Mouse (Mus musculus) v-Abl transformed pro-B cells (cell line): ENCODE data around the gene Ntrk3.

ENCODE experiments used
- in situ Hi-C, 2 experiments: fragments of 400-800 bp; cut with MboI; formaldehyde crosslinking; loops; one replicate each; pipeline ENCODE4 v1.15.1; 2025; ENCODE audit not compliant: unreplicated experiment in 2 of 2

Gene Ntrk3

GRCm38 (mm10) chr7:78397215-78397614 lies 340.6 kb downstream of the Ntrk3 start:
- in situ Hi-C loops, result no loop called here

GRCm38 (mm10) chr7:78390019-78390418 lies 347.8 kb downstream of the Ntrk3 start:
- in situ Hi-C loops, result no loop called here

GRCm38 (mm10) chr7:78388101-78388500 lies 349.7 kb downstream of the Ntrk3 start:
- in situ Hi-C loops, result no loop called here

GRCm38 (mm10) chr7:78385971-78386370 lies 351.8 kb downstream of the Ntrk3 start:
- in situ Hi-C loops, result no loop called here

- in situ Hi-C loops, result no loop called here
Measured at GRCm38 (mm10) chr7:78384111-78384510, 353.7 kb downstream of the Ntrk3 start.

- in situ Hi-C loops, result no loop called here
Measured at GRCm38 (mm10) chr7:78382126-78382525, 355.7 kb downstream of the Ntrk3 start.

- in situ Hi-C loops, result no loop called here
Measured at GRCm38 (mm10) chr7:78379784-78380183, 358.0 kb downstream of the Ntrk3 start.

- in situ Hi-C loops, result no loop called here
Measured at GRCm38 (mm10) chr7:78378306-78378705, 359.5 kb downstream of the Ntrk3 start.

GRCm38 (mm10) chr7:78376875-78377274 lies 360.9 kb downstream of the Ntrk3 start:
- in situ Hi-C loops, result no loop called here

GRCm38 (mm10) chr7:78361341-78362309 lies 376.2 kb downstream of the Ntrk3 start:
- in situ Hi-C loops, result no loop called here

GRCm38 (mm10) chr7:78347464-78347863 lies 390.3 kb downstream of the Ntrk3 start:
- in situ Hi-C loops, result loop anchor here in 1 of 2 experiments (25.0 kb wide), 1 partner anchor 415 kb away; no protein-coding TSS in a partner anchor

GRCm38 (mm10) chr7:78333422-78333821 lies 404.4 kb downstream of the Ntrk3 start:
- in situ Hi-C loops, result loop anchor here in 1 of 2 experiments (25.0 kb wide), 1 partner anchor 429 kb away; no protein-coding TSS in a partner anchor

- in situ Hi-C loops, result loop anchor here in 1 of 2 experiments (25.0 kb wide), 1 partner anchor 434 kb away; no protein-coding TSS in a partner anchor
Measured at GRCm38 (mm10) chr7:78328301-78328700, 409.5 kb downstream of the Ntrk3 start.

- in situ Hi-C loops, result loop anchor here in 1 of 2 experiments (25.0 kb wide), 1 partner anchor 436 kb away; no protein-coding TSS in a partner anchor
Measured at GRCm38 (mm10) chr7:78326185-78326584, 411.6 kb downstream of the Ntrk3 start.

- in situ Hi-C loops, result no loop called here
Measured at GRCm38 (mm10) chr7:78318640-78319039, 419.2 kb downstream of the Ntrk3 start.

GRCm38 (mm10) chr7:78305770-78306169 lies 432.0 kb downstream of the Ntrk3 start:
- in situ Hi-C loops, result no loop called here

- in situ Hi-C loops, result no loop called here
Measured at GRCm38 (mm10) chr7:78305029-78305428, 432.8 kb downstream of the Ntrk3 start.

- in situ Hi-C loops, result no loop called here
Measured at GRCm38 (mm10) chr7:78297290-78297689, 440.5 kb downstream of the Ntrk3 start.

- in situ Hi-C loops, result no loop called here
Measured at GRCm38 (mm10) chr7:78294322-78294721, 443.5 kb downstream of the Ntrk3 start.

- in situ Hi-C loops, result no loop called here
Measured at GRCm38 (mm10) chr7:78290186-78290585, 447.6 kb downstream of the Ntrk3 start.

- in situ Hi-C loops, result no loop called here
Measured at GRCm38 (mm10) chr7:78286516-78287238, 451.1 kb downstream of the Ntrk3 start.
